12 mouse cellular contexts compared by ENCODE assay signal in the genomic region with DNA sequence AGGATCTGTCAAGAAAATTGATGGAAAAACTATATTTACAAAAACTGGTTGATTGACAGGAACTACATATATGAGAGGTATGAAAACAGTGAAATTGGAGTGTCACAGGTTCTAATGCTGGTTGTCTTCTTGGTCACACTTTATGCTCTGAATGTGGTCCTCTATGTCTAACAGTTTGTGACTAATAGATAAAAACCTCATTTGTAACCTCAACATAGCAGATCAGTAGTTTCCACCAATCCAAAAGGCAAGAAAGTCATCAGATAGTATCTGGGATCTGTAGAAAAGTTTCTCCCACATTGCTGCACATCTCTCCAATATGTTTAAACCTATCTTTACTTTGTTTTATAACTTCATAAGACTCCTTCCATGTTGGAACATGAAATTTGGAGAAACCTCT. TPM values are rescaled to one million over a fixed set of nuclear protein-coding genes. Genes with fewer than 3 reads are reported as not detected.
DNase-seq lines count a peak whose midpoint lies in the region; ATAC-seq lines count a peak whose summit lies in the region.
"Had no signal": no experiment of that assay in that cellular context is flagged by ENCODE, and none has a peak within 500 bp of the region (broad histone marks: within the 10 kb centered on the region; RNA-seq: fewer than 3 reads in every experiment).

No protein-coding gene starts in this region.

- no peak for ATAC-seq in midbrain, embryonic 12.5 days (ENCODE audit: low FRiP score, low read depth)
- no peak for ATAC-seq in midbrain, embryonic 15.5 days (replicated peaks)
- ATAC-seq in forebrain, embryonic 13.5 days, result no peak
- ATAC-seq: CD4-positive, CD25-positive, alpha-beta regulatory T cell, adult 4 months had no signal

- no peaks in the 10 kb centered on the region for H3K27me3 ChIP-seq in heart, embryonic 10.5 days (ENCODE audit: insufficient read depth, poor library complexity, severe bottlenecking)
- no peaks in the 10 kb centered on the region for H3K27me3 ChIP-seq in midbrain, embryonic 12.5 days
- H3K27me3 ChIP-seq in midbrain, embryonic 15.5 days (replicated peaks), result no peaks in the 10 kb centered on the region
- no peaks in the 10 kb centered on the region for H3K27me3 ChIP-seq in forebrain, embryonic 13.5 days
- H3K27me3 ChIP-seq: intestine, embryonic 15.5 days had no signal

- peak overlapping the region; percentile 89 for H3K27ac ChIP-seq in heart, embryonic 10.5 days
- peak overlapping the region; percentile 95; the same call in 1 of the 2 replicates for H3K27ac ChIP-seq in midbrain, embryonic 12.5 days (replicated peaks)
- H3K27ac ChIP-seq in midbrain, embryonic 15.5 days, result no peak overlapping the region
- peak overlapping the region; percentile 96 for H3K27ac ChIP-seq in forebrain, embryonic 13.5 days
- peak overlapping the region; percentile 72; the same call in 1 of the 2 replicates for H3K27ac ChIP-seq in macrophage

- no peaks in the 10 kb centered on the region for H3K9me3 ChIP-seq in heart, embryonic 10.5 days
- H3K9me3 ChIP-seq in midbrain, embryonic 12.5 days, result no peaks in the 10 kb centered on the region
- no peaks in the 10 kb centered on the region for H3K9me3 ChIP-seq in midbrain, embryonic 15.5 days
- no peaks in the 10 kb centered on the region for H3K9me3 ChIP-seq in forebrain, embryonic 13.5 days (replicated peaks)
- H3K9me3 ChIP-seq: intestine, embryonic 15.5 days had no signal

- peaks cover 17% of the 10 kb centered on the region; the same call in 1 of the 2 replicates for H3K4me1 ChIP-seq in heart, embryonic 10.5 days
- peaks cover 28% of the 10 kb centered on the region for H3K4me1 ChIP-seq in midbrain, embryonic 12.5 days
- peaks cover 26% of the 10 kb centered on the region for H3K4me1 ChIP-seq in midbrain, embryonic 15.5 days
- H3K4me1 ChIP-seq in forebrain, embryonic 13.5 days, result peaks cover 43% of the 10 kb centered on the region

- peaks cover 35% of the 10 kb centered on the region for H3K79me2 ChIP-seq in macrophage (ENCODE audit: inconsistent target)

- H3K9ac ChIP-seq in midbrain, embryonic 12.5 days (replicated peaks), result no peak overlapping the region
- H3K9ac ChIP-seq in midbrain, embryonic 15.5 days, result no peak overlapping the region
- H3K9ac ChIP-seq in forebrain, embryonic 13.5 days, result no peak overlapping the region

- H3K36me3 ChIP-seq in heart, embryonic 10.5 days, result 0 out of 2 replicates have a peak, but pooled peaks cover 2% of the 10 kb centered on the region
- H3K36me3 ChIP-seq in midbrain, embryonic 12.5 days, result no peaks in the 10 kb centered on the region
- H3K36me3 ChIP-seq in midbrain, embryonic 15.5 days (replicated peaks), result no peaks in the 10 kb centered on the region
- no peaks in the 10 kb centered on the region for H3K36me3 ChIP-seq in forebrain, embryonic 13.5 days (ENCODE audit: poor library complexity, severe bottlenecking)
- no peaks in the 10 kb centered on the region for H3K36me3 ChIP-seq in macrophage (ENCODE audit: inconsistent target)
- H3K36me3 ChIP-seq: intestine, embryonic 15.5 days had no signal

- no peak overlapping the region for H3K4me2 ChIP-seq in midbrain, embryonic 12.5 days (replicated peaks)
- H3K4me2 ChIP-seq in midbrain, embryonic 15.5 days, result no peak overlapping the region
- no peak overlapping the region for H3K4me2 ChIP-seq in forebrain, embryonic 13.5 days

- DNase-seq in heart, embryonic 10.5 days (ENCODE audit: low spot score), result no peak
- no peak for DNase-seq in heart, adult 18-20 months
- DNase-seq in cerebellum, adult 11-12 months, result no peak
- no peak for DNase-seq in cerebellum, adult 9-10 months
- DNase-seq: lung, adult 18-20 months; right cerebral cortex, adult 18-20 months had no signal

- no peak overlapping the region for H3K4me3 ChIP-seq in heart, embryonic 10.5 days
- no peak overlapping the region for H3K4me3 ChIP-seq in midbrain, embryonic 12.5 days
- no peak overlapping the region for H3K4me3 ChIP-seq in midbrain, embryonic 15.5 days
- no peak overlapping the region for H3K4me3 ChIP-seq in forebrain, embryonic 13.5 days
- no peak overlapping the region for H3K4me3 ChIP-seq in macrophage (ENCODE audit: inconsistent target)

RNA-seq across cellular contexts. Expression of gene Hist1h4k, which starts 1.1 kb away (rescaled TPM):
- polyA plus RNA-seq in heart, embryonic 10.5 days (2016; fragmentation: Nextera tagmentation; extraction: Ambion mirVana), result 2.4 and 3.8 TPM in 2 replicates
- total RNA-seq in heart, adult 18-20 months (2021), result 10 to 100 TPM; 39.5 to 45.0 TPM
- 2.9 and 3.5 TPM in 2 replicates for polyA plus RNA-seq in midbrain, embryonic 12.5 days (2016; fragmentation: Nextera tagmentation; extraction: Ambion mirVana)
- 1.8 and 4.2 TPM in 2 replicates for polyA plus RNA-seq in midbrain, embryonic 15.5 days (2015; fragmentation: Nextera tagmentation; extraction: Ambion mirVana)
- polyA plus RNA-seq in forebrain, embryonic 13.5 days (2015; fragmentation: Nextera tagmentation; extraction: Ambion mirVana), result 6.9 and 11.1 TPM in 2 replicates
- total RNA-seq in macrophage (2018; cell fraction: chromatin; rRNA removed), result 100 to 1,000 TPM in 1 of 26 experiments, 10 to 100 TPM in 21, not detected in 4; 10.5 to 118 (median 22.6) TPM
- 100 to 1,000 TPM in 5 of 26 experiments, 10 to 100 TPM in 21; 19.3 to 134 (median 57.4) TPM for total RNA-seq in macrophage (2018; cell fraction: cytosol; rRNA removed)
- total RNA-seq in macrophage (2018; cell fraction: nucleus; rRNA removed), result 100 to 1,000 TPM in 1 of 26 experiments, 10 to 100 TPM in 21, 1 to 10 TPM in 1, not detected in 3; 9.4 to 159 (median 27.9) TPM
- 3.4 to 5.4 TPM in 2 of 3 replicates, not detected in the other for polyA plus RNA-seq in macrophage (2018)

RNA-seq across cellular contexts. Expression of gene Hist1h2ak, which starts 2.2 kb away (rescaled TPM):
- 6.7 and 8.3 TPM in 2 replicates for polyA plus RNA-seq in heart, embryonic 10.5 days (2016; fragmentation: Nextera tagmentation; extraction: Ambion mirVana)
- 1 to 10 TPM; 2.5 to 4.6 TPM for total RNA-seq in heart, adult 18-20 months (2021)
- polyA plus RNA-seq in midbrain, embryonic 12.5 days (2016; fragmentation: Nextera tagmentation; extraction: Ambion mirVana), result 26.9 and 43.2 TPM in 2 replicates
- 5.5 and 6.9 TPM in 2 replicates for polyA plus RNA-seq in midbrain, embryonic 15.5 days (2015; fragmentation: Nextera tagmentation; extraction: Ambion mirVana)
- 49.6 and 61.0 TPM in 2 replicates for polyA plus RNA-seq in forebrain, embryonic 13.5 days (2015; fragmentation: Nextera tagmentation; extraction: Ambion mirVana)
- total RNA-seq in macrophage (2018; cell fraction: chromatin; rRNA removed), result 10 to 100 TPM in 6 of 26 experiments, 1 to 10 TPM in 9, not detected in 11; 2.4 to 26.8 (median 6.4) TPM
- total RNA-seq in macrophage (2018; cell fraction: cytosol; rRNA removed), result 10 to 100 TPM in 24 of 26 experiments, 1 to 10 TPM in 2; 4.7 to 71.9 (median 26.0) TPM
- 10 to 100 TPM in 8 of 26 experiments, 1 to 10 TPM in 14, not detected in 4; 3.0 to 34.5 (median 7.1) TPM for total RNA-seq in macrophage (2018; cell fraction: nucleus; rRNA removed)
- polyA plus RNA-seq in macrophage (2018), result not detected in 3 replicates

RNA-seq across cellular contexts. Expression of gene Hist1h2bn, which starts 2.5 kb away (rescaled TPM):
- 1.2 and 3.0 TPM in 2 replicates for polyA plus RNA-seq in heart, embryonic 10.5 days (2016; fragmentation: Nextera tagmentation; extraction: Ambion mirVana)
- total RNA-seq in heart, adult 18-20 months (2021), result 1 to 10 TPM; 4.3 to 4.8 TPM
- polyA plus RNA-seq in midbrain, embryonic 12.5 days (2016; fragmentation: Nextera tagmentation; extraction: Ambion mirVana), result 3.9 and 6.3 TPM in 2 replicates
- 0.89 TPM in 1 of 2 replicates, not detected in the other for polyA plus RNA-seq in midbrain, embryonic 15.5 days (2015; fragmentation: Nextera tagmentation; extraction: Ambion mirVana)
- 4.0 and 8.4 TPM in 2 replicates for polyA plus RNA-seq in forebrain, embryonic 13.5 days (2015; fragmentation: Nextera tagmentation; extraction: Ambion mirVana)
- total RNA-seq in macrophage (2018; cell fraction: chromatin; rRNA removed), result 10 to 100 TPM in 4 of 26 experiments, 1 to 10 TPM in 8, not detected in 14; 4.1 to 19.1 (median 7.1) TPM
- 10 to 100 TPM in 20 of 26 experiments, 1 to 10 TPM in 6; 4.3 to 48.3 (median 18.0) TPM for total RNA-seq in macrophage (2018; cell fraction: cytosol; rRNA removed)
- 10 to 100 TPM in 3 of 26 experiments, 1 to 10 TPM in 12, not detected in 11; 2.5 to 20.9 (median 5.9) TPM for total RNA-seq in macrophage (2018; cell fraction: nucleus; rRNA removed)
- polyA plus RNA-seq in macrophage (2018), result 1.4 TPM in 1 of 3 replicates, not detected in the others

RNA-seq across cellular contexts. Expression of gene Hist1h4j, which starts 16.6 kb away (rescaled TPM):
- polyA plus RNA-seq in heart, embryonic 10.5 days (2016; fragmentation: Nextera tagmentation; extraction: Ambion mirVana), result 2.0 TPM in 1 of 2 replicates, not detected in the other
- total RNA-seq in heart, adult 18-20 months (2021), result 1 to 10 TPM; 1.9 to 3.4 TPM
- polyA plus RNA-seq in midbrain, embryonic 12.5 days (2016; fragmentation: Nextera tagmentation; extraction: Ambion mirVana), result 0.97 and 1.4 TPM in 2 replicates
- polyA plus RNA-seq in midbrain, embryonic 15.5 days (2015; fragmentation: Nextera tagmentation; extraction: Ambion mirVana), result 0.93 TPM in 1 of 2 replicates, not detected in the other
- 1.3 and 1.9 TPM in 2 replicates for polyA plus RNA-seq in forebrain, embryonic 13.5 days (2015; fragmentation: Nextera tagmentation; extraction: Ambion mirVana)
- total RNA-seq in macrophage (2018; cell fraction: chromatin; rRNA removed), result 10 to 100 TPM in 2 of 26 experiments, 1 to 10 TPM in 18, not detected in 6; 1.4 to 14.6 (median 3.1) TPM
- total RNA-seq in macrophage (2018; cell fraction: cytosol; rRNA removed), result 10 to 100 TPM in 10 of 26 experiments, 1 to 10 TPM in 16; 3.0 to 24.7 (median 8.4) TPM
- total RNA-seq in macrophage (2018; cell fraction: nucleus; rRNA removed), result 10 to 100 TPM in 6 of 26 experiments, 1 to 10 TPM in 18, not detected in 2; 1.3 to 36.2 (median 4.5) TPM
- not detected in 3 replicates for polyA plus RNA-seq in macrophage (2018)
- polyA plus RNA-seq: CD4-positive, CD25-positive, alpha-beta regulatory T cell, adult 4 months had no signal

RNA-seq across cellular contexts. Expression of gene Hist1h1b, which starts 29.0 kb away (rescaled TPM):
- polyA plus RNA-seq in heart, embryonic 10.5 days (2016; fragmentation: Nextera tagmentation; extraction: Ambion mirVana), result 12.2 and 12.8 TPM in 2 replicates
- 1 to 10 TPM; 3.5 to 4.0 TPM for total RNA-seq in heart, adult 18-20 months (2021)
- polyA plus RNA-seq in midbrain, embryonic 12.5 days (2016; fragmentation: Nextera tagmentation; extraction: Ambion mirVana), result 30.4 and 37.6 TPM in 2 replicates
- 3.4 and 3.7 TPM in 2 replicates for polyA plus RNA-seq in midbrain, embryonic 15.5 days (2015; fragmentation: Nextera tagmentation; extraction: Ambion mirVana)
- 37.1 and 38.4 TPM in 2 replicates for polyA plus RNA-seq in forebrain, embryonic 13.5 days (2015; fragmentation: Nextera tagmentation; extraction: Ambion mirVana)
- 10 to 100 TPM in 1 of 26 experiments, 1 to 10 TPM in 21, not detected in 4; 1.3 to 25.1 (median 5.2) TPM for total RNA-seq in macrophage (2018; cell fraction: chromatin; rRNA removed)
- 10 to 100 TPM in 11 of 26 experiments, 1 to 10 TPM in 15; 1.9 to 34.6 (median 8.0) TPM for total RNA-seq in macrophage (2018; cell fraction: cytosol; rRNA removed)
- 10 to 100 TPM in 5 of 26 experiments, 1 to 10 TPM in 19, not detected in 2; 1.0 to 47.6 (median 5.9) TPM for total RNA-seq in macrophage (2018; cell fraction: nucleus; rRNA removed)
- not detected in 3 replicates for polyA plus RNA-seq in macrophage (2018)
